Mouse (Mus musculus): ENCODE measurements at regions not wholly inside any gene's neighbourhood (a gene's known extent, or its start where the extent isn't known, plus 50 kb on each side); places are given as distances from the start of the nearest gene placed in this dataset.

- in situ Hi-C loops (cut with MboI; ENCODE audit: unreplicated experiment in 2 of 2): no loop called here
Measured at GRCm38 (mm10) chr14:17234898-17235297, 415.9 kb upstream of the Rarb start.

- in situ Hi-C loops (cut with MboI; ENCODE audit: unreplicated experiment in 2 of 2): no loop called here
Measured at GRCm38 (mm10) chr14:17211502-17211901, 392.5 kb upstream of the Rarb start.

- in situ Hi-C loops (cut with MboI; ENCODE audit: unreplicated experiment in 2 of 2): no loop called here
Measured at GRCm38 (mm10) chr14:17205691-17206090, 386.7 kb upstream of the Rarb start.

GRCm38 (mm10) chr14:17203251-17204015 is 384.5 kb upstream of the Rarb start:
- in situ Hi-C loops (cut with MboI; ENCODE audit: unreplicated experiment in 2 of 2): no loop called here

GRCm38 (mm10) chr14:17192953-17193352 is 374.0 kb upstream of the Rarb start:
- in situ Hi-C loops (cut with MboI; ENCODE audit: unreplicated experiment in 2 of 2): no loop called here

GRCm38 (mm10) chr14:17173218-17173617 is 354.3 kb upstream of the Rarb start:
- in situ Hi-C loops (cut with MboI; ENCODE audit: unreplicated experiment in 2 of 2): no loop called here

- in situ Hi-C loops (cut with MboI; ENCODE audit: unreplicated experiment in 2 of 2): no loop called here
Measured at GRCm38 (mm10) chr14:17172330-17173110, 353.6 kb upstream of the Rarb start.

GRCm38 (mm10) chr14:17171896-17172295 is 352.9 kb upstream of the Rarb start:
- in situ Hi-C loops (cut with MboI; ENCODE audit: unreplicated experiment in 2 of 2): no loop called here

GRCm38 (mm10) chr14:17158324-17158723 is 339.4 kb upstream of the Rarb start:
- in situ Hi-C loops (cut with MboI; ENCODE audit: unreplicated experiment in 2 of 2): no loop called here

- in situ Hi-C loops (cut with MboI; ENCODE audit: unreplicated experiment in 2 of 2): no loop called here
Measured at GRCm38 (mm10) chr14:17156402-17156954, 337.5 kb upstream of the Rarb start.

- in situ Hi-C loops (cut with MboI; ENCODE audit: unreplicated experiment in 2 of 2): no loop called here
Measured at GRCm38 (mm10) chr14:17120679-17121078, 301.7 kb upstream of the Rarb start.

GRCm38 (mm10) chr14:17106668-17107067 is 287.7 kb upstream of the Rarb start:
- in situ Hi-C loops (cut with MboI; ENCODE audit: unreplicated experiment in 2 of 2): loop anchor here in 1 of 2 experiments (10.0 kb wide), 1 partner anchor 62 kb away; no protein-coding TSS in a partner anchor

- in situ Hi-C loops (cut with MboI; ENCODE audit: unreplicated experiment in 2 of 2): loop anchor here in 1 of 2 experiments (10.0 kb wide), 1 partner anchor 58 kb away; no protein-coding TSS in a partner anchor
Measured at GRCm38 (mm10) chr14:17102486-17102885, 283.5 kb upstream of the Rarb start.

GRCm38 (mm10) chr14:17090573-17090937 is 271.6 kb upstream of the Rarb start:
- in situ Hi-C loops (cut with MboI; ENCODE audit: unreplicated experiment in 2 of 2): no loop called here

- in situ Hi-C loops (cut with MboI; ENCODE audit: unreplicated experiment in 2 of 2): no loop called here
Measured at GRCm38 (mm10) chr14:17089640-17090572, 270.9 kb upstream of the Rarb start.

GRCm38 (mm10) chr14:17089089-17089634 is 270.2 kb upstream of the Rarb start:
- in situ Hi-C loops (cut with MboI; ENCODE audit: unreplicated experiment in 2 of 2): no loop called here

GRCm38 (mm10) chr14:17087828-17088227 is 268.9 kb upstream of the Rarb start:
- in situ Hi-C loops (cut with MboI; ENCODE audit: unreplicated experiment in 2 of 2): no loop called here

- in situ Hi-C loops (cut with MboI; ENCODE audit: unreplicated experiment in 2 of 2): no loop called here
Measured at GRCm38 (mm10) chr14:17083907-17084306, 265.0 kb upstream of the Rarb start.

GRCm38 (mm10) chr14:17081904-17082303 is 262.9 kb upstream of the Rarb start:
- in situ Hi-C loops (cut with MboI; ENCODE audit: unreplicated experiment in 2 of 2): no loop called here

- in situ Hi-C loops (cut with MboI; ENCODE audit: unreplicated experiment in 2 of 2): no loop called here
Measured at GRCm38 (mm10) chr14:17079513-17079912, 260.6 kb upstream of the Rarb start.
